Mouse (Mus musculus) c-Kit-positive CD71-positive TER-119-negative erythroid progenitor cells, embryonic 14.5 days (primary cell): ENCODE data around the gene Hrct1.

Experiments
- DNase-seq: peaks from one replicate; pipeline ENCODE4 v3.0.0-alpha.2; 2013; ENCODE audit warnings: low read depth

Hrct1 gene

GRCm38 (mm10) chr4:43726995-43727394 lies at the start of gene Hrct1:
Gene Hrct1, plus strand, starts transcription at chr4:43727188.
- DNase-seq: no peak

GRCm38 (mm10) chr4:43678541-43678940 lies 48.4 kb upstream of the Hrct1 start:
- no peak for DNase-seq

DNA sequence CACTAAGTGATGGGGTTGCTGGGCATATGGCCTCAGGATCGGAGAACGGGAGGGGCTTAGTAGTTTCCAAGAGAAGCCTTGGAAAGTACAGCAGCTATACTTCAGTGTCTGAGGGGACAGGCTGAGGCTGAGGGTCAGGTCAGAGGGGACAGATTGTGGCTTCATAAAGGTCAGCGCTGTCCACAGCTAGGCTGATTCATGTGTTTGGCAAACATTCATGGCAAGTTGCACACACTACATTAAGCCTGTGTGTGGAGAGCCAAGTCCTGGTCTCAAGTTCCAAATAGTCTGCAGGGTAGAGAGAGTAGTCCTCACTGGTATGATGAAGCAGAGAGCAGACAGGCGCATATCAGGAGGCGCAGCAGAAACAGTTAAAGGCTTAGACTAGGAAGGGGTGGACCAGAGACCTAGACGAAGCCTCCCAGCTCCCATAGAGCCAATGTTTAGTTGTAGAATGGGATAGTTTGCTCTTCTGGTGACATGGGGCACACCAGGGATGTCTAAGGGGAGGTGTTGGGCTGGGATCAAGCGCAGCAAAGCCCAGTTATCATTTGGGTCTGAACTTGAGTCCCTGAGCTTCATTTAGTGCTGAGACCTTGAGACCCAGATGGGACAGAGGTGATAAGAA lies 47.5 kb upstream of the Hrct1 start:
- no peak for DNase-seq

- no peak for DNase-seq
These were observed 37.0 kb upstream of the Hrct1 start for GRCm38 (mm10) chr4:43690021-43690420.

DNA sequence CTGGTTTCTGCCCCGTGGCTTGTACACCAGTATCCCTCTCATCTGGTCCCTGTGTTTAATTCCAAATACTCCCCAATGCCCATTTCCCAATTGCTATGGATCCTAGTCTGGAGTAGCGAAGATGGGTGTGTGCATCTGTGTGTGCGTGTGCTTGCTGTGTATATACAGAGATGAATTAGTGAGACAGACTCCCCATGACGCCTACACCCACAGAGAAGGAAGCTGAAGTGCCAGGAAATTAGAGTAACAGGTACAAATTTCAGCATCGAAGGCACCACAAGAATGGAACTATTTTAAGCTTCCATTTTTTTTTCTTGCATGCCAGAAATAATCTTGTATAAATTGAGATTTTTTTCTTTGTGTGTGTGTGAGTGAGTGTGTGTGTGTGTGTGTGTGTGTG lies 36.0 kb upstream of the Hrct1 start:
- DNase-seq: no peak

- peak; percentile 21 for DNase-seq
These were observed 33.2 kb upstream of the Hrct1 start for GRCm38 (mm10) chr4:43693806-43694241.

DNA sequence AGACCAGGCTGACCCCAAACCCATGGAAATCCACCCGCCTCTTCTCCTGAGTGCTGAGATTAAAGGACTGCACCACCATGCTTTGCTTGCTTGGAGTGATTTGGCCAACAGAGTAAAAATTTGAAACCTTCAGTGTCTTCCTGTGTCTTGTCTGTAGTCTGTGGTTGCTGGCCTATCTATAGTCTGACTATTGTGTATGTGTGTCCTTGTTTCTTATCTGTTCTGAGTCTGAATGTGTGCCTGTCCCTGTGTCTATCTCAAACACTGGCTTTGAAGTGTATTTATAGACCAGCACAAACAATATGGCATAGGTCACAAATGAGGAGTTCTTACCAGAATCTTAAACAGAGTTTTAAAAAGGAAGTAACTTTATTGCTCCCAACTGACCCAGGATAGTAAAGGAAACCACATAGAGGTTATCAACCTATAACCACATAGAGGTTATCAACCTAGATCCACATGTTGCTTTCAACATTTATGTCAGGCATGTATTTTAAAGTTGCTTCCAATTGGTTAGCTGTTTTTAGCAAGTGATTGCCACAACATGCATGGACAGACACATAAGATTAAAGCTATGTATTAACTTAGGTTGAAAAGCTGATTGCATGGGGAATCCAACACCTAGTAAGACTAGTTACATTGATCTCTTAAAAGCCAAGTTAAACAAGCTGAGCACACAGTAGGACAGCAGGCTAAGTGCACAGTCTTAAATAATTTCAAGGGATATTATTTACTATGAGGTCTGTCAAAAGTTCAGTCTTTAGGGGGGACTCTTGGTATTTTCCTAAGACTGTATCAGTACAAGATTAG lies 32.3 kb upstream of the Hrct1 start:
- no peak for DNase-seq

DNA sequence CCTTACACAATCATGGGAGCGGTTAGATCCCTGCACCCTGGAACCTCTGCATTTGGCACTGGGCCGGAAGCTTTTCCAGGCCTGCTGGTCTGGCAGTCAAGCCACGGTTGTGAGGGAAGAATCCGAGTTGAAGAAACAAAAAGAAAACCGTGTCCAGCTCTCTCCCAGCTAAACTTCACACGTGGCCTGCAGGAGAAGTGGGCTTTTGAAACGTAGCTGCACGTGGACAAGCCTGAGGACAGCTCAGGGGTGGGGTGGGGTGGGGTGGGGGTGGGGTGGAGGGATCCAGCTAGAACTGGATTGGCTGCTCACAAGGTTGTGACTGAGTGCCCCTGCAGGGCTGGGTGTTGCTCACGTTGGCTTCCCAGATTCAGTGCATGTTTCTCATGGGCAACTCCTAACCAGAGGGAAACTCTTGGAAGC lies 31.7 kb upstream of the Hrct1 start:
- DNase-seq: no peak

DNA sequence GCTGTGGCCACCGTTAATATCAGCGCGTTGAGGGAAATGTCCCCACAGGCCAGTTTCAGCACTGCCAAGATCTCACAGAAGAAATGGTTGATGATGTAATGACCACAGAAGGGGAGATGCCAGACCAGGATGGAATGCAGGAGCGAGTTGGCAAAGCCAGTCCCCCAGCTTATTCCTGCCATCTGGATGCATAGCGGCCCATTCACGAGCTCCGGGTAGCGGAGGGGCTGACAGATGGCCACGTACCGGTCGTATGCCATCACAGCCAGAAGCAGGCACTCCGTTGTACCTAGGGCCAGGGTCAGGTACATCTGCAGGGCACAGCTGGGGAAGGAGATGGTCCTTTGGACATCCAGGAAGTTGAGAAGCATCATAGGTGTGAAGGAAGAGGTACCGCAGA lies 30.4 kb upstream of the Hrct1 start:
- no peak for DNase-seq

DNA sequence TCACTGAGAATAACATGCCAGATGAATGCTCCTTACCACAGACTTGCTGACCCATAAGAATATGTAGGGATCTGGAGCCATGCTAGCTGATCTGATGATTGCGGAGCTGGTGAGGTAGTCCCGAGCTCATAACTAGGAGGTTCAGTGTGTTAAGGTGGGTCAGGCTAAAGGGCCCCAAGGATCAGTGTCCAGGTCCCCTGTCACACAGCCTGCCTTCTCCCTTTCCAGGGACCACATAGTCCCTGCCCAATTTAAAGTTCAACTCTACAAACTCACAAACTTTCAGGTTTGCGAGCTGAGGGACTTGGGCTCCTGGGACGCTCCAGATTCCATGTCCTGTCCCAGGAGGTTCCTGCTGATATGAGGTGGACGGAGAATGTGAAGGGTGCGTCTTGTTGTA lies 26.3 kb upstream of the Hrct1 start, which contains the start of gene Olfr70:
Gene Olfr70, minus strand, starts transcription at position 101 of the 400 bp plus-strand sequence.
- DNase-seq: no peak

- DNase-seq: no peak
These were observed 23.5 kb upstream of the Hrct1 start for GRCm38 (mm10) chr4:43703439-43703838.

DNA sequence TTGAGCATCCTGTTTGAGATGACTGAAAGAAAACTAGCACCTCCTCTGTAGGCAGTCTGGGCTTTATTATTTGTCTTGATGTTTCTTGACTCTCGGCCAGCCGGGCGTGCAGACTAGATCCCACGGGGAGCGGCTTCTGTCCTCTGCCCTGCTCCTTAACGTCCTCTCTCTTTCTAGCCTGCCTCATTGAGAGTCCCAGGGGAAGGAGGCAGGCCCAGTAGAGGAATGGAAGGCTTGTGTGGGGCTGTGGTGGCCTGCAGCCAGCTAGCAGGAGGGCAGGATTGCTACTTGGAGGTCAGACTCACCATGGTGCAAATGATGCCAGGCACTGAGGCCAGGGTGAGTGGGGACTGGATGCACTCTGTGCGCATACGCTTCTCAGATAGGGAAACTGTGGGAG lies 23.1 kb upstream of the Hrct1 start:
- DNase-seq: no peak

GRCm38 (mm10) chr4:43705991-43706390 lies 21.0 kb upstream of the Hrct1 start:
- no peak for DNase-seq

DNA sequence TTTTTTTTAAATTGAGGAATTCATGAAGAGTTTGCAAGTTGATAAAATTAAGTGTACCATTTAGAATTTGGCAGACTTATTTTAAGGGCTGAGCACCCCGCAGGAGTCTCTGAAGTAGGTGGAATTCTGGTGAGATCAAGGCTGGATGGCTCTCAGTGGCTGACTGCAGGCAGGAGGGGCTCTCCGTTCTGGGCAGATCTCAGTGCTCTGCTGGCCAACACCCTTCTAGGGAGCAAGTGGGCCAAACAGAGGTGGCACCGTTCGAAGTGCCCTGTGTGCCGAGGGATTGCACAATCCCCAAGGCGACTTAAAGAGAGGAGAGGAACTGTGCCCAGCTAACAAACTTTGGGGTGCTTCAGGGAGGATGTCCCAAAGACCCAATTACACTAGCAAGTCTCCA lies 17.1 kb upstream of the Hrct1 start, which contains the start of gene Olfr71:
Gene Olfr71, minus strand, starts transcription at position 387 of the 400 bp plus-strand sequence.
- DNase-seq: no peak

- DNase-seq: no peak
These were observed 15.2 kb upstream of the Hrct1 start for GRCm38 (mm10) chr4:43711821-43712220.

GRCm38 (mm10) chr4:43713652-43714219 lies 13.3 kb upstream of the Hrct1 start:
- DNase-seq: no peak

DNA sequence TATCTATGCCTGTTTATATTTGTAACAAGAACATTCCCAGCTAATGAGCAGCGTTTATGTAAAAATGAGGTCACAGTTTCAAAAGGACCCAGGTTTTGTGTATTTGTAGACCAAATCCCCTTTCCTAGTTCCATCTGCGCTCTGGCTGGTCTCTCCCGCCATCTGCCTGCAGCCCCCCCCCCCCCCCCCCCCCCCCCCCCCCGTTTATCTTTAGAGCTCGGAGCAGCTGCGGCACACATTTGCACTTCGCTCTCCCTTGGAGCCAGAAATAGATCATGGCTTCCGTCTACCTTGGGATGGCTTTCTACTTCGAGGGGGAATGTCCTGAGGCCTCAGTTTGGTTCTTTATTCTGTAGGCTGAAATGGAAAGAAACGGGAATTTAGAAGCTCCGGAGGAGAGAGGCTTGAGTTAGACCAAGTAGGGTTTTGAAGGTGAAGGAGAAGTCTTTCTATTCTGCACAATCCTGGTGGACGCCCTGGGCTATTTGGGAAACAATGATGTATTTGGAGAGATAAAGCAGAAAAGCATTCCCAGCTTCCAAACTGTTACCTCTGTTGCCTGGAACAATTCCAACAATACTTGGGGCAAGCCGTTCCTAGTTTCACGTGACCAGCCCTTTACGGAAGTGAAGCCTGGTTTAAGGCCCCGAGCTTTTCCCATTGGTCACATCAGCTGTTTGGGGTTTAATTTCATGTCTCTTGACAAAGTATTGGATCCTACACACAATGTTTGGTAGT lies 6.3 kb upstream of the Hrct1 start:
- DNase-seq: no peak

GRCm38 (mm10) chr4:43722191-43722590 lies 4.8 kb upstream of the Hrct1 start:
- no peak for DNase-seq

DNA sequence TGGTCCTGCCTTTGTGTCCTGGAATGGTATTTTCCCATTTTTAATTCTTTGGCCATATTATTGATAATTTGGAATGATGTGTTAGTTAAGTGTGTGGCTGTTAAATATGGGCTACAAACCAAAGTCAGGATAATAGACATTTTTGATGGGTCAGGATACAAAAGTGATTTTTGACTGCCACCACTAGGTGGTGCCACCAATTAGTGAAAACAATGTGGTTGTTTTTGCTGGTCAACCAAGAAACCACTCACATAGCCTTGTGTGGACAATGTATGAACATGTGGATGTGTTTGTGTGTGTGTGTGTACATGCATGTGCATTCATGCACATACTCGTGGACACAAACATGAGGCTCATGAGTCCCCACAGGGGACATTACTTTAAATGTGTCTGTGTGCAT lies 2.2 kb upstream of the Hrct1 start:
- DNase-seq: peak; percentile 17

- no peak for DNase-seq
These were observed 577 bp upstream of the Hrct1 start for GRCm38 (mm10) chr4:43726228-43726993.

DNA sequence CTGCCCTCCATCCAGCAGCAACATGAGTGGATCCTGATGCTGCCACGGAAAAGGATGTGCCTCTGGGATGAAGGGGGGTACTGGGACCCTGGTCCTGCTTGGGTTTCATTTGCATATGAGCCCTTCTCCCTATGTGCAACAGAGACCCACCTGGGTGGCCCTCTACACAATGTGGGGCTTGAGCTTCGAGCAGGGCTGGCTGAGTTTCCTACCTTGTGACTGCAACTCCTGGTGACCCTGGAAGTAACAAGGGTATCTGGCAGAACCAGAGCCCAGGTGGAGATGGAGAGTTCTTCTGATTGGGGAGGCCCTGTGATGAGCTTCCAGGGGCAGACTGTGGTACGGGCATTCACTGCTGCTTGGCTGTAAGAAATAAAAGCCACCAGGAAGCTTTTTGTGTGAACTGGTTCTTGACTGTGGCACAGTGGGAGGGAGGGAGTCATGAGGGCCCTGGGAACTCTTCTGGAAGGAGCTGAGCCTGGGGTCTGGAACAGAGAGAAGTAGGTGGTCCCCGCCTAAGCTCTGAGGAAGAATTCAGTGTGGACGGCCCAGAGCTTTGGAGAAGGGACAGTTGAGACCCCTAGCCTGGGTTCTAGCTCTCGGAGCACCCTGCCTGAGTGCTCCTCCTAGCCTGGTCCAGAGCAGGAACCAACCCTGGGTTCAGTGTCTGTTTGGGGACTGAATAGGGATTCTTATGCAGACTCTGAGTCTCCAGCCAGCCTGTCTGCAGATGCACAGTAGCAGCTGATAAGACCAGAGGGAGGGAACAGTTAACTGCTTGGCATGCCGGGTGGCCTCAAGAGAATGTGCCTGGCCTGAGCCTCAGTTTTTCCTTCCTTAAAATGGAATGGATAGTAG lies 959 bp downstream of the Hrct1 start:
- no peak for DNase-seq
